Mouse (Mus musculus): ENCODE measurements around the gene 1700029H14Rik. TPM values are rescaled to one million over a fixed set of nuclear protein-coding genes. Genes with fewer than 3 reads are reported as not detected.

The 1700029H14Rik gene
- polyA plus RNA-seq, 1 experiment, result 20.4 TPM

GRCm38 (mm10) chr8:13530941-13531340 is 31.3 kb downstream of the 1700029H14Rik start:
- H3K27me3 ChIP-seq (replicated peaks), result peaks cover 47% of the 10 kb centered on the region
- no peaks in the 10 kb centered on the region for H3K36me3 ChIP-seq (replicated peaks; ENCODE audit: low read length)
- H3K4me1 ChIP-seq, result peaks cover 13% of the 10 kb centered on the region
- TF ChIP-seq FLI1 (IDR thresholded peaks at IDR 0.05; ENCODE audit: low read length) (no peak), GATA1 (IDR thresholded peaks at IDR 0.05; ENCODE audit: borderline replicate concordance, low read length) (no peak)
- H3K9me3 ChIP-seq, result peaks cover 33% of the 10 kb centered on the region
- H3K4me3 ChIP-seq (replicated peaks), result no peak overlapping the region

- Histone ChIP-seq H3K4me3 (replicated peaks) (no peak overlapping the region), H3K9me3 (peaks cover 33% of the 10 kb centered on the region), H3K27me3 (replicated peaks) (peaks cover 47% of the 10 kb centered on the region), H3K36me3 (replicated peaks; ENCODE audit: low read length) (no peaks in the 10 kb centered on the region), H3K4me1 (peaks cover 13% of the 10 kb centered on the region)
- TF ChIP-seq GATA1 (IDR thresholded peaks at IDR 0.05; ENCODE audit: borderline replicate concordance, low read length) (no peak), FLI1 (IDR thresholded peaks at IDR 0.05; ENCODE audit: low read length) (no peak)
Observed at GRCm38 (mm10) chr8:13530401-13530800, 31.9 kb downstream of the 1700029H14Rik start.

GRCm38 (mm10) chr8:13529891-13530316 is 32.4 kb downstream of the 1700029H14Rik start:
- no peak for TF ChIP-seq FLI1 (IDR thresholded peaks at IDR 0.05; ENCODE audit: low read length)
- no peak for TF ChIP-seq GATA1 (IDR thresholded peaks at IDR 0.05; ENCODE audit: borderline replicate concordance, low read length)
- H3K9me3 ChIP-seq, result peaks cover 33% of the 10 kb centered on the region
- H3K27me3 ChIP-seq (replicated peaks), result peaks cover 47% of the 10 kb centered on the region
- no peaks in the 10 kb centered on the region for H3K36me3 ChIP-seq (replicated peaks; ENCODE audit: low read length)
- no peak overlapping the region for H3K4me3 ChIP-seq (replicated peaks)
- H3K4me1 ChIP-seq, result peaks cover 13% of the 10 kb centered on the region

- H3K36me3 ChIP-seq (replicated peaks; ENCODE audit: low read length), result no peaks in the 10 kb centered on the region
- peaks cover 28% of the 10 kb centered on the region for H3K9me3 ChIP-seq
- H3K4me3 ChIP-seq (replicated peaks), result no peak overlapping the region
- H3K27me3 ChIP-seq (replicated peaks), result peaks cover 51% of the 10 kb centered on the region
- H3K4me1 ChIP-seq, result peaks cover 13% of the 10 kb centered on the region
- TF ChIP-seq FLI1 (IDR thresholded peaks at IDR 0.05; ENCODE audit: low read length) (no peak), GATA1 (IDR thresholded peaks at IDR 0.05; ENCODE audit: borderline replicate concordance, low read length) (no peak)
Observed at GRCm38 (mm10) chr8:13529011-13529840, 33.0 kb downstream of the 1700029H14Rik start.

- Histone ChIP-seq H3K4me3 (replicated peaks) (no peak overlapping the region), H3K27me3 (replicated peaks) (peaks cover 61% of the 10 kb centered on the region), H3K9me3 (peaks cover 13% of the 10 kb centered on the region), H3K4me1 (peaks cover 6% of the 10 kb centered on the region), H3K36me3 (replicated peaks; ENCODE audit: low read length) (no peaks in the 10 kb centered on the region)
- TF ChIP-seq GATA1 (IDR thresholded peaks at IDR 0.05; ENCODE audit: borderline replicate concordance, low read length), result no peak
- no peak for TF ChIP-seq FLI1 (IDR thresholded peaks at IDR 0.05; ENCODE audit: low read length)
Observed at GRCm38 (mm10) chr8:13521392-13521791, 40.9 kb downstream of the 1700029H14Rik start.

- H3K27me3 ChIP-seq (replicated peaks), result peaks cover 71% of the 10 kb centered on the region
- H3K9me3 ChIP-seq, result peaks cover 12% of the 10 kb centered on the region
- H3K4me3 ChIP-seq (replicated peaks), result no peak overlapping the region
- no peak for TF ChIP-seq GATA1 (IDR thresholded peaks at IDR 0.05; ENCODE audit: borderline replicate concordance, low read length)
- no peak for TF ChIP-seq FLI1 (IDR thresholded peaks at IDR 0.05; ENCODE audit: low read length)
- H3K36me3 ChIP-seq (replicated peaks; ENCODE audit: low read length), result no peaks in the 10 kb centered on the region
- H3K4me1 ChIP-seq, result peaks cover 6% of the 10 kb centered on the region
Observed at GRCm38 (mm10) chr8:13520349-13520748, 41.9 kb downstream of the 1700029H14Rik start.

- peaks cover 6% of the 10 kb centered on the region for H3K4me1 ChIP-seq
- TF ChIP-seq GATA1 (IDR thresholded peaks at IDR 0.05; ENCODE audit: borderline replicate concordance, low read length) (no peak), FLI1 (IDR thresholded peaks at IDR 0.05; ENCODE audit: low read length) (no peak)
- peaks cover 12% of the 10 kb centered on the region for H3K9me3 ChIP-seq
- no peaks in the 10 kb centered on the region for H3K36me3 ChIP-seq (replicated peaks; ENCODE audit: low read length)
- no peak overlapping the region for H3K4me3 ChIP-seq (replicated peaks)
- peaks cover 72% of the 10 kb centered on the region for H3K27me3 ChIP-seq (replicated peaks)
Observed at GRCm38 (mm10) chr8:13519503-13519902, 42.8 kb downstream of the 1700029H14Rik start.

GRCm38 (mm10) chr8:13517284-13517781 is 44.9 kb downstream of the 1700029H14Rik start:
- Histone ChIP-seq H3K27me3 (replicated peaks) (peaks cover 69% of the 10 kb centered on the region), H3K4me3 (replicated peaks) (no peak overlapping the region), H3K4me1 (peaks cover 6% of the 10 kb centered on the region), H3K9me3 (peaks cover 12% of the 10 kb centered on the region), H3K36me3 (replicated peaks; ENCODE audit: low read length) (no peaks in the 10 kb centered on the region)
- TF ChIP-seq GATA1 (IDR thresholded peaks at IDR 0.05; ENCODE audit: borderline replicate concordance, low read length), result no peak
- TF ChIP-seq FLI1 (IDR thresholded peaks at IDR 0.05; ENCODE audit: low read length), result no peak

GRCm38 (mm10) chr8:13516728-13517127 is 45.5 kb downstream of the 1700029H14Rik start:
- Histone ChIP-seq H3K27me3 (replicated peaks) (peaks cover 69% of the 10 kb centered on the region), H3K9me3 (peaks cover 12% of the 10 kb centered on the region), H3K4me1 (peaks cover 6% of the 10 kb centered on the region)

GRCm38 (mm10) chr8:13516011-13516442 is 46.2 kb downstream of the 1700029H14Rik start:
- peaks cover 7% of the 10 kb centered on the region for H3K4me1 ChIP-seq
- peaks cover 67% of the 10 kb centered on the region for H3K27me3 ChIP-seq (replicated peaks)
- TF ChIP-seq FLI1 (IDR thresholded peaks at IDR 0.05; ENCODE audit: low read length) (no peak), GATA1 (IDR thresholded peaks at IDR 0.05; ENCODE audit: borderline replicate concordance, low read length) (no peak)
- no peak overlapping the region for H3K4me3 ChIP-seq (replicated peaks)
- no peaks in the 10 kb centered on the region for H3K36me3 ChIP-seq (replicated peaks; ENCODE audit: low read length)
- H3K9me3 ChIP-seq, result peaks cover 12% of the 10 kb centered on the region

More at GRCm38 (mm10) chr8:13516728-13517127, 45.5 kb downstream of the 1700029H14Rik start:
- TF ChIP-seq FLI1 (IDR thresholded peaks at IDR 0.05; ENCODE audit: low read length), result no peak
- TF ChIP-seq GATA1 (IDR thresholded peaks at IDR 0.05; ENCODE audit: borderline replicate concordance, low read length), result no peak
- Histone ChIP-seq H3K36me3 (replicated peaks; ENCODE audit: low read length) (no peaks in the 10 kb centered on the region), H3K4me3 (replicated peaks) (no peak overlapping the region)
